Mouse (Mus musculus): ENCODE data around the gene 2310007B03Rik. TPM values are rescaled to one million over a fixed set of nuclear protein-coding genes. Genes with fewer than 3 reads are reported as not detected.

2310007B03Rik gene
- total and polyA plus RNA-seq, 2 experiments from 2014 or later = 0.25 TPM; not detected in 1

- DNase-seq (no peak), ATAC-seq (no peak)
- Histone ChIP-seq H3K4me3 (ENCODE audit: low read depth, low read length) (no peak overlapping the region), H3K4me1 (ENCODE audit: insufficient read depth) (no peaks in the 10 kb centered on the region), H3K4me2 (ENCODE audit: low read depth) (no peak overlapping the region), H3K27ac (ENCODE audit: low read depth, low read length) (no peak overlapping the region), H3K9ac (no peak overlapping the region), H3K9me3 (ENCODE audit: low read length) (no peaks in the 10 kb centered on the region), H3K27me3 (ENCODE audit: insufficient read depth, low read length) (no peaks in the 10 kb centered on the region), H3K36me3 (ENCODE audit: insufficient read depth) (no peaks in the 10 kb centered on the region)
- WGBS = 72% methylated on average over 21 of the region's 21 CpGs
- TF ChIP-seq CTCF (IDR thresholded peaks at IDR 0.05; ENCODE audit: low read depth) = no peak
These were observed 915 bp downstream of the 2310007B03Rik start for GRCm38 (mm10) chr1:93159566-93160500.

DNA sequence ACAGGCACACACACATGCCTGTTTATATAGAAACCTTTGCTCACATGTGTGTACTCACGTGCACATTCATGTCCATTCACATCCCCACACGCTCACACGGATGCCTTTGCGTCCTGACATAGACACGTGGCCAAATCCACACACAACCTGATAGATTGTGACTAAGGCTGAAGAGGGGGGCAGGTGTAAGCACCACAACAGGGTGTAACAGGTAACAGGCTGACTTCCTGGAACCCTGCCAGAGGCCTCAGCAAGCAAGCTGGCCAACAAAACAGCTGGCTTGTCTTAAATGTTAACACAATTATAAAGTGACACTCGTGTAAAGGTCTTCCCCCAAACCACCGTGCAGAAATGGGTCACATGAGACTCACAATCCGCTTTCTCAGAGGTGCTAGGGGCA lies 1.8 kb downstream of the 2310007B03Rik start:
- ATAC-seq = no peak

DNA sequence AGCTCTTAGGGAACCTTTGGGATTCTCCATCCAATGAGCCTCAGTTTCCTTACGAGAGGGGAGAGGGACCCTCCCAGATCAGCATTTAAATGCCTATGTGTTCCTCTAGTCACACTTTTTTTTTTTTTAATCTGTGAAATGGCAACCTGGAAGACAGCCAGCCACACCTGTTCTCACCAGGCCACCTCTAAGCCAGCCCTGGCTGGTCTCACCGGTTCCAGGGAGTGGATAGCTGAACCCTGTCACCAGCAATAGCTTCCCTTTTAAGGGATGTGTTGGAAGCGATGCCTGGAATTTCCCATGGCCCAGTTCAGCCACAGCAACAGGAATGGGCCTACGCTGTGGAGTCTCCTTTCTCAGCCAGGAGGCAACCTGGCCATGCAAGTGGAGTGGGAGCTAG lies 3.2 kb downstream of the 2310007B03Rik start:
- Histone ChIP-seq H3K4me1 (ENCODE audit: insufficient read depth) (no peaks in the 10 kb centered on the region), H3K4me3 (ENCODE audit: low read depth, low read length) (no peak overlapping the region), H3K9ac (no peak overlapping the region), H3K27ac (ENCODE audit: low read depth, low read length) (no peak overlapping the region), H3K4me2 (ENCODE audit: low read depth) (no peak overlapping the region), H3K36me3 (ENCODE audit: insufficient read depth) (no peaks in the 10 kb centered on the region), H3K27me3 (ENCODE audit: insufficient read depth, low read length) (no peaks in the 10 kb centered on the region), H3K9me3 (ENCODE audit: low read length) (no peaks in the 10 kb centered on the region)
- TF ChIP-seq CTCF (IDR thresholded peaks at IDR 0.05; ENCODE audit: low read depth) = no peak
- ATAC-seq = no peak
- WGBS = 75% methylated on average over 4 of the region's 4 CpGs
- no peak for DNase-seq

More for the DNA sequence above, 1.8 kb downstream of the 2310007B03Rik start:
- H3K9ac ChIP-seq = no peak overlapping the region
- TF ChIP-seq CTCF (IDR thresholded peaks at IDR 0.05; ENCODE audit: low read depth) = no peak
- 83% methylated on average over 8 of the region's 8 CpGs for WGBS
- no peak overlapping the region for H3K4me2 ChIP-seq (ENCODE audit: low read depth)
- no peak overlapping the region for H3K27ac ChIP-seq (ENCODE audit: low read depth, low read length)
- no peaks in the 10 kb centered on the region for H3K9me3 ChIP-seq (ENCODE audit: low read length)
- H3K36me3 ChIP-seq (ENCODE audit: insufficient read depth) = no peaks in the 10 kb centered on the region
- no peaks in the 10 kb centered on the region for H3K4me1 ChIP-seq (ENCODE audit: insufficient read depth)
- H3K4me3 ChIP-seq (ENCODE audit: low read depth, low read length) = no peak overlapping the region
- DNase-seq = no peak
- H3K27me3 ChIP-seq (ENCODE audit: insufficient read depth, low read length) = no peaks in the 10 kb centered on the region

GRCm38 (mm10) chr1:93150907-93151661 lies 9.7 kb downstream of the 2310007B03Rik start:
- 74% methylated on average over 2 of the region's 2 CpGs for WGBS
- Histone ChIP-seq H3K27me3 (ENCODE audit: insufficient read depth, low read length) (no peaks in the 10 kb centered on the region; the same call in 1 of the 2 replicates), H3K9ac (no peak overlapping the region), H3K4me2 (ENCODE audit: low read depth) (no peak overlapping the region), H3K4me3 (ENCODE audit: low read depth, low read length) (no peak overlapping the region), H3K27ac (ENCODE audit: low read depth, low read length) (no peak overlapping the region), H3K4me1 (ENCODE audit: insufficient read depth) (no peaks in the 10 kb centered on the region), H3K9me3 (ENCODE audit: low read length) (no peaks in the 10 kb centered on the region), H3K36me3 (ENCODE audit: insufficient read depth) (no peaks in the 10 kb centered on the region)
- no peak for TF ChIP-seq CTCF (IDR thresholded peaks at IDR 0.05; ENCODE audit: low read depth)
- DNase-seq (no peak), ATAC-seq (no peak)

DNA sequence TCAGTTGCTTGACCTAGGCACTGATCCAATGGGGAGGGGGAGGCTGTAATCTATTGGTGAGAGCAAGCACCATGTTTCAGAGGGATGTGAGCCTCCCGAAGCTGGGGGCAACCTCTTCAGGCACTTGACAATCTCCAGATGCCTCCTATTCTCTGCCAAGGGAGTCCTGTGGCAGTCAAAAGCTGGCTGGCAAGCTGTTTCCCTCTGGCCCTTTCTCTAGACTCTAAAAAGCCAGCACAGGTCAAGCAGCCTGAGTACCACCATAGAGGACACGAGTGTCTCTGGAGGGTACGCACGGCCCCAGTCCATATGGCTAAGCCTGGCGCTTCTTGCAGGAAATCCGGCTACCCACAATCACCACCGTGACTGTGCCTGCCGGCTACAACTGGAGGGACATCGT lies 16.6 kb downstream of the 2310007B03Rik start:
- Histone ChIP-seq H3K4me2 (ENCODE audit: low read depth) (no peak overlapping the region), H3K4me1 (ENCODE audit: insufficient read depth) (no peaks in the 10 kb centered on the region), H3K9ac (no peak overlapping the region), H3K4me3 (ENCODE audit: low read depth, low read length) (no peak overlapping the region), H3K36me3 (ENCODE audit: insufficient read depth) (no peaks in the 10 kb centered on the region), H3K27me3 (ENCODE audit: insufficient read depth, low read length) (no peaks in the 10 kb centered on the region; the same call in 1 of the 2 replicates), H3K27ac (ENCODE audit: low read depth, low read length) (no peak overlapping the region), H3K9me3 (ENCODE audit: low read length) (no peaks in the 10 kb centered on the region)
- DNase-seq (no peak), ATAC-seq (no peak)
- 80% methylated on average over 9 of the region's 9 CpGs for WGBS
- TF ChIP-seq CTCF (IDR thresholded peaks at IDR 0.05; ENCODE audit: low read depth) = no peak

- no peak overlapping the region for H3K9ac ChIP-seq
- DNase-seq = no peak
- WGBS = 96% methylated on average over 1 of the region's 1 CpGs
- no peaks in the 10 kb centered on the region; the same call in 1 of the 2 replicates for H3K27me3 ChIP-seq (ENCODE audit: insufficient read depth, low read length)
- H3K27ac ChIP-seq (ENCODE audit: low read depth, low read length) = no peak overlapping the region
- no peak for TF ChIP-seq CTCF (IDR thresholded peaks at IDR 0.05; ENCODE audit: low read depth)
- no peak for ATAC-seq
- H3K9me3 ChIP-seq (ENCODE audit: low read length) = no peaks in the 10 kb centered on the region
- no peak overlapping the region for H3K4me2 ChIP-seq (ENCODE audit: low read depth)
- no peaks in the 10 kb centered on the region for H3K4me1 ChIP-seq (ENCODE audit: insufficient read depth)
- no peaks in the 10 kb centered on the region for H3K36me3 ChIP-seq (ENCODE audit: insufficient read depth)
- H3K4me3 ChIP-seq (ENCODE audit: low read depth, low read length) = no peak overlapping the region
These were observed 17.9 kb downstream of the 2310007B03Rik start for GRCm38 (mm10) chr1:93142871-93143270.

DNA sequence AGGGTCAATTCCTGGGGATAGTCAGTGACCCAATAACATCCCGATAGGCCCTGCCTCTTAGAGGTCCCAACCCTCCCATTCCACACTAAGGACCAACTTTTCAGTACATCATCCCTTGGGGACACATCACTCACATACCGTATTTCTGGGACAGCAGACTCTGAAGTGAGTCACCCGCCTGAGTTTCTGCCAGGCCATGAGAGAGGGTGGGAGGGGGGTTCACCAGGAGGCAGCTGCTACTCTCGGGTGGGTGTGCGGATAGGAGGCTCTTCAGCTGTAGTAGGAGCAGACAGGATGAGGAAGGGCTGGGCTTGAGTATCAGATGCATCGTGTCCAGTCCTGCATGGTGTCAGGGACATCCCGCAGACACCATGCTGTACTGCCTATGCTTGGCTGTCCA lies 21.0 kb downstream of the 2310007B03Rik start:
- Histone ChIP-seq H3K9ac (no peak overlapping the region), H3K27ac (ENCODE audit: low read depth, low read length) (no peak overlapping the region), H3K27me3 (ENCODE audit: insufficient read depth, low read length) (no peaks in the 10 kb centered on the region), H3K4me1 (ENCODE audit: insufficient read depth) (no peaks in the 10 kb centered on the region), H3K4me2 (ENCODE audit: low read depth) (no peak overlapping the region), H3K9me3 (ENCODE audit: low read length) (no peaks in the 10 kb centered on the region), H3K4me3 (ENCODE audit: low read depth, low read length) (no peak overlapping the region), H3K36me3 (ENCODE audit: insufficient read depth) (no peaks in the 10 kb centered on the region)
- 80% methylated on average over 7 of the region's 7 CpGs for WGBS
- DNase-seq = no peak
- no peak for ATAC-seq
- no peak for TF ChIP-seq CTCF (IDR thresholded peaks at IDR 0.05; ENCODE audit: low read depth)
